Mouse (Mus musculus) Muller cell, postnatal 12 days (primary cell): ENCODE results near the gene Arhgap15.
A peak's percentile ranks its signal among the peaks of the same experiment; 100 is the strongest.

Source experiments
- DNase-seq: peaks from one replicate; pipeline ENCODE4 v3.0.0-alpha.2; 2015; ENCODE audit errors: inconsistent ontology term

The Arhgap15 gene

GRCm38 (mm10) chr2:44184476-44184875 lies 435.9 kb downstream of the Arhgap15 start:
- no peak for DNase-seq

DNA sequence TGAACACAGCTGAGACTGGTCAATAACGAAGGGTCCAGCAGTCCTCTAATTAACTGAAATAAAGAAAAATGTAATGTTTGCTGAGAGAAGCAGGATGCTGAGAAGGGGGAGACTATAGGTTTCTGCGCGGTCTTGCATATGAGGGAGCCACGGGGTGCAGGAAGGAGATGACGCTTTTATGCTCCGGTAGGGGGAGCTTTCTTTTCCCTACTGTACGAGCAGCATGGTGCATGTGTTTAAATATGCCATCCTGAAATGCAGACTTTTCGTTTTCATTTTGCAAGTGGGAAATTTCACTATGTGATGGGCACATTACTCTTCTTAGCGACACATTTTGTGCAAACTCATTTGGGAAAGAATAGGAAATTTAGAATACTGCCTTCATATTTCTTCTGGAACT lies 442.1 kb downstream of the Arhgap15 start:
- DNase-seq, result no peak

GRCm38 (mm10) chr2:44192058-44192457 lies 443.4 kb downstream of the Arhgap15 start:
- DNase-seq, result no peak

DNA sequence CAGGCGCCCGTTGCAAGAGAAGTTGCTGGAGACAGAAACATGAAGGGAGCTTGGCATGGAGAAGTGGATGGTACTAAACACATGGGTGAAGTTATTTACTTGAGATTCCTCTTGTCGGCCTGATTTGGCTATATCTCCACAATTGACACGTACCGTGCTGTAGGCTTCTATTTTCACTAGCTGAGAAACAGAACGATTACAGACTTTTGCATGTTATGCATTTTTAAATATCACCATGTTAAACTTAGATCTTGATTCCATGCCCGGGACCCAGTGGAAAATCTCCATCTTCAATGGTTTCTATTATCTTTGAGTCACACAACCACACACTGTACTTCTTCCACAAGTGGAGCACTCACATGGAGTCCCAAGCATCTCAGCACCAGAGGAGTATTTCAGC lies 466.9 kb downstream of the Arhgap15 start:
- no peak for DNase-seq

- no peak for DNase-seq
Observed at GRCm38 (mm10) chr2:44217811-44218210, 469.2 kb downstream of the Arhgap15 start.

DNA sequence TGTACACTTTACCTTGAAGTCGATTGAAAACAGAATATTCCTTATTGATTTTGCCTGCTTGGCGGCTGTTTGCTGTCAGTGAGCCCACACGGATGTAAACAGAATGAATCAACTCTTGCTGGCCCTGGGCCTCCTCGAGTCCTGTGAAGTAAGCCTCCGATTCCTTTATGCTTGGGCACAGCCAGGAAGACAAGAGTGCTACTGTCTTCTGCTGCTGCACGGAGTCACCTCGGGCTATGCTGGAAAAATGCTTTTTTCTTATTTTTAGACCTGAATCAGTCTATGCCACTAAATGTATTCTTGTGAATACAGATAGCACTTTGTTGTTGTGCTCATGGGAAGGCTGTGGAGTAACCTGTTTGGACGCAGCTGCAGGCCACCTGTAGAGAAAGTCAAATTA lies 469.7 kb downstream of the Arhgap15 start:
- peak; percentile 36 for DNase-seq

DNA sequence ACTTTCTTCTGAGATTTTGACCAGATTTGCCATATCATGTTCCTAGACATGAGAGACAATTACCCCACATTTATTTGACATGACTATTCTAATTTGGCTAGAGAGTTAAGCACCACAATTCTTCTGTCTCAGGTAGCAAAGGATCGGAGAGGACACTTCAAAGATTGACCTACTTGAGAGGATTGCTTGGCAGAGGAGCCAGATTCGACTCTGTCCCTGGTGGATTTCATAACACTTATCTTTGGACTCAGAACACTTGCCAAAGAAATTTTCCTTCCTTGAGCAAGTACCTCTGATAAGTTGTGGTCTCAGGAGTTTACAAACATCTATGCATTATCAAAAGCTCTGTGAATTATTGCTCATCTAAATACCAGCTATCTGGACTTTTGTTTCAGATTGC lies 473.1 kb downstream of the Arhgap15 start:
- DNase-seq, result no peak

- DNase-seq, result peak; percentile 72
Observed at GRCm38 (mm10) chr2:44222176-44222753, 473.6 kb downstream of the Arhgap15 start.

DNA sequence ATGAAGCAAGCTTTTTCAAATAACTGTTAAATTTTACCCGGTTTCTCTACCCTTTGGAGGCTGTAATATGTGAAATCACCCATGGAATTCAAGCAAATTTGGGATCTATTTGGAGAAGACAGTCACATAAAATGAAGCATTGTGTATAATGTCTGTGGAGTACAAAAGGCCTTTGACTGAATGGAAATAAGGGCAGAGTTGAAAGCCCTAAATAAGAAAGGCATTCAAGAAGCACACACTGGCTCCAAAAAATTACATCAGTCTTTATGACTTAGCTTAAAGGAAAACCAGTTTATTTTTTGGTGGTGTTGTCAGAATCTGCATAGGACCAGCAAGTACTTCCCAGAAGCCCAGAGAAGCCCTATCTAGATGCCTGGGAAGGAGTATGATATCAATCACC lies 486.2 kb downstream of the Arhgap15 start:
- DNase-seq, result peak; percentile 29

DNA sequence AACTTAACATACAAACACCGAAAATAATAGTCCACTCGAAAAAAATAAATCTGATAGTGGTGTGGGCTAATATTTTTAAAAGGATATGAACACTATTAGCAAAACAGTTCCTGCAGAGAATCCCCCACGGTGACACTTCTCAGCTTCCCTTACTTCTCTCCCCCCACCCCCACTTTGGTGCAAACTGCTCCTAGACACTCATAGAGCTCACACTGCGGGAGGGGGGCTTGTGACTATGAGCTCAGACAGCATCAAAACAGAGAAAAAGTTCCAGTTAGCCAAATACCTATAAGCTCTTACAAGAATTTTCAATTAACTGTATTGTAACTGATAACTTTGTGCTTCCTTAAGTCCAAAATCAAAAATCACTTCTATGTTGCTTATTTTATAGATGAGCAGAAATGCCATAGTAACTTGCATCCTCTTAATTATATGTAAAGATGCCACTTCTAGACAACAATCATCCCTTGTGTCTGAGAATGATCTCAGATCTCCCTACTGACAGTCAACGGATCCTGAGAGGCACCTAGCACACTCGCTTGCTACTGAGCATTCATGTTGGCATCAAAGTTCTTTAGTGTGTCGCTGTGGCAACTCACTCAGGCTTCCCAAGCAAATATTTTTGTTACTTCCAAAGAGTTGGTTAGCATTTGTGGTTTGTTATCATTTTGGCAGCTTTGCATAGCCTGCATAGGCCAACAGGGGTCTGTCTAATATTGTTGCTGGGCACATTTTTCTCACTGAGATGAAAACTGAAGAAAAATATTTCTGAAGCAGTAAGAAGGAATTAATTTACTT lies 493.2 kb downstream of the Arhgap15 start:
- no peak for DNase-seq

DNA sequence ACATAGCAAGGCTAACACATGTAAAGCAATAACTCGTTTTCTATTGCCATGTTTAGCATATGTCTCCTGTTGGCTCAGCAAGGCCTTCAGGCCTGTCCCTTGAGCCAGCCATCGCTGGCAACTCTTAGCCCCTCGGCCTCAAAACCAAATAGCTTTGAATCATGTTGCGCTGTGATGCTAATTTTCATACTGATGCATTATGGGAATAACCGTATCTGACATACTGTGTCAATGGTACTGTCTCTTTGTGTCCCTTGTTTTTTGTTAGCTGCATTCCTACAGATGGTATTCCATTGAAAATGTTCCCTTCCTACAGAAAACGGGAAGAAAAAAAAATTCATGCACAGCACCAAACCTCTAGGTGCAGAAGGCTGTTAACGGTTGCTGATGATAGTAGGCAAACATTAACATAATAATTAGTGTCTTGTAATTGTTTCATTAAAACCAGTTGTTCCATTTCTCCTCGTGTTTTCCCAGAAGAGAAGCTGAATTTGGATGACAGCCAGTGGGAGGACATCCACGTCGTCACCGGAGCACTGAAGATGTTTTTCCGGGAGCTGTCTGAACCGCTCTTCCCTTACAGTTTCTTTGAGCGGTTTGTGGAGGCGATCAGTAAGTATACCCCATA lies 494.1 kb downstream of the Arhgap15 start:
- DNase-seq, result no peak

DNA sequence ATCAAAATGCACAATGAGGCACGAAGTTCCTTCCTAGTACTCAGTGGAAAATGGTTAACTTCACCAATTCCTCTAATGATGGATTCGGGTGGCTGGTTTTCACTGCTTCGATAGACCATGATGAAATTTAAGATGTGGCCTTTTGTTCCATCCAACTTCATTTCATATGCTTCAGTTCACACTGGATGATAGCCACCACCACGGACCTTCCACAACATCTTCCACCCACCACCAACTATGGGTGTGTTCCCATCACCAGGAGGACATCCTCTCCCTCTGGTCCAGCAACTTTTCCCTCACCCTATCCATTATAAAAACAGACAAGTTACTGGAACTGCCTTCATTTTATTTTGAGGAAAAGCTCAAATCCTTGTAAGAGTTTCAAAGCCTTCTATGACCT lies 506.7 kb downstream of the Arhgap15 start:
- peak; percentile 27 for DNase-seq

DNA sequence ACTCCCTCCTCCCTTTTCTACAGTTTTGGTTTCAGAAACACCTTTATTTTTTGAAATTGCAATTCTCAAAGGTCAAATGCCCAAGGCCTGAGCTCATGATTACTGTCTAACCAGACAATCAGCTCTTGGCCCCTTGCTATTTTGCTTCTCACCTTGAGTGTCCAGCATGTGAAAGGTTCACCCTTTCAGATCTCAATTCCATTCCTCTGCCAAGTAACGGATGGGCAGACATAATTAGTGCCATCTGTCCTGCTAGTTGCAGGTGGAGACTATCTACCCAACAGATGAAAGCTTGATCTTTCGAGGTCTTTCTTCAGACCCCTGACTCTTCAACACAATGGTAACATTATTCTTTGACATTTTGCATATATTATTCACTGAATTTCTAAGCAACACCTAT lies 509.3 kb downstream of the Arhgap15 start:
- no peak for DNase-seq

DNA sequence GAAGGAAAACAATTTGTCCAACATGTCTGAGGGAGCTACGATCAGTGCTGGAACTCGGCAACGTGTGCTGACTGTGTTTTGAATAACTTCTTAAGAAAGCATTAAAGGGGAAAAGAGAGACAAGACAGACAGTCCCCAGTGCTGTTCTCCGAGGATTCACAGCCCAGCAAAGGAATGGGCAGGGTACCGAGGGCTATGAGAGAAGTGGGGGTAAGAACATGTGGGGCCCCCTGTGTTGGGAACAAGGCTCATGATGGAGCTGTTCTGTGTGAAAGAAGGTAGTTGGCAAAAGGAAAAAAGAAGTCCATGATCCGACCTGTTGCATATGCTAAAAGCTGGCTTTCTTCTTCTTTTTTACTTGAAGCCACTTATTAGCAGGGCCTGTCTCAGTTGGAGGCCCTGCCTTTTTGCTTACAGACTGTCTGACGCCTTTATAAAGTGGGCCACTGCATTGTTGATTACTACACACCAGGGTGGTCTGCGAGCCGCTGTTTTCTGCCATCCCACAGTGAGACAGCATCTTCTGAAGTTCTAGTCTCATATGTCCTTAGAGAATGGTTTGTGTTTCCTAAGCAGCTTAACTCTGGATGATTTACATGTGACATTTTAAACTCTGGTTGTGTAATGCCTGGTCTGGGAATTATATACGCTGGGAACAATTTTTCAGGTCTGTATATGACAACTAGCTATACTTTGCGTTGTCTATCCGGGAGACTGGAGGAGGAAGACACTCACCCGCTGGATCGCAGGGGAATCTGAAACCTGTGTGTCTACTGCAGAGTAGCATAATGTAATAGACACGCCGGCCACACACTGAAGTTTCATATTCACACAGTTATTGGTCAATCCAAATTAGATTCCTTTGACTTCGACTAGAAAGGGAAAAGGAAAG lies 523.1 kb downstream of the Arhgap15 start:
- no peak for DNase-seq

GRCm38 (mm10) chr2:44272606-44273005 lies 524.0 kb downstream of the Arhgap15 start:
- DNase-seq, result peak; percentile 3

DNA sequence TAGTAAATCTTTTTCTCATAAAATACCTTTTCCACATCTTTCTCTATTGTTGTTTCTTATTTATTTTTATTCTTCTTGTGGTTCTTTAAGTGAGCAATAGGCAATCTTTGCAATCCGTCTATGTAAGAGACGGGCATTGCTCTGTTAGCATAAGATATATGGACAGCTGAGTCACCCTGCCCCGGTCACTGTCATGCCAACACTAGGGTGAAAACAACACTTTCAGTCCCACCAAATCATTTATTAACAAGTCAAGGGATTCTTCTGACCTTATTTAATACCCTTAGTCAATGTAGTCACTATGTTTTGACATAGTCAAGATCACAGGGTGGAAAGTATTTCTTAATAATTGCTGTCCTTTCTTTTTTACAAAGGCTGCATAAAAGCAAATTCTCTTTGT lies 525.8 kb downstream of the Arhgap15 start:
- DNase-seq, result no peak

DNA sequence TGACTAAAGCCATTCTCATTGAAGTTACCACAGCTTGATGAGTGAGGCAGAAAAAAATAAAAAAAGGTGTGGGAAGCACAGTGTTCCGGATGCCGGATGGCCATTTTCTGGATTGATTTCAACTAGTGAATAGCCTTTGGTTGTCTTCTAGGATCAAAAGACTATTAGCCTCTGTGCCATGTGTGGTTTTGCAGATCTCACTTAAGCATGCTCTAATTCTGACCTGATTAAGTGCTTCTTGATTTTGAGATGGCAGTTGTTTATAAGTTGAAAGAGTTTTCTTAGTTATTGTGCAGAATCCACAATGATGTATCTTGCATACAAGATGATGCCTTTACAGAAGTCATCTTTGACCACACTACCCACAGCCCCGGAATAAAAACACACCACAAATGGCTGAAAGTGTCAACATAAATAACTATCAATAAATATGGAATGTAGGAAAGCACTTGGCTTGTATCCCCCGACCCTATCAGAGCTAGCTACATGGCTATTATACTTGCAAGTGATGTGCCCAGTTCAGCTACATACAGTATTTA lies 537.6 kb downstream of the Arhgap15 start:
- DNase-seq, result no peak

DNA sequence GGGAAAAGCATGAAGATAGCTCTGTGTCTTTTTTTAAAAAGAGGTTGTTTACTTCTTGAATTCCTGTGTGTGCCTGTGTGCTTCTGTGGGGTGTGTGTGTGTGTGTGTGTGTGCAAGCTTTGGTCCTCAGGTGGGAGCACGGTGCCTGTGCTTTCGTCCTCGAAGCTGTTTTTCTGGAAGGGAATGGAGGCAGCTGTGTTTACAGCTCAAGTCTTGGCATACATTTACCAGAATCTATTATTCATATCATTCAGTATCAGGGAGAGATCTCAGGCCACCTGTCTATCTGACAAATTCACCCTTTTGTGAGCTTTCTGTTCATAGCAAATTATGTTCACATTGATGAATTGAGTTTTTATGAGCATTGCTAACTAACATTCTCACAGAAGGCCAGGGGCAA lies 550.5 kb downstream of the Arhgap15 start:
- DNase-seq, result no peak

DNA sequence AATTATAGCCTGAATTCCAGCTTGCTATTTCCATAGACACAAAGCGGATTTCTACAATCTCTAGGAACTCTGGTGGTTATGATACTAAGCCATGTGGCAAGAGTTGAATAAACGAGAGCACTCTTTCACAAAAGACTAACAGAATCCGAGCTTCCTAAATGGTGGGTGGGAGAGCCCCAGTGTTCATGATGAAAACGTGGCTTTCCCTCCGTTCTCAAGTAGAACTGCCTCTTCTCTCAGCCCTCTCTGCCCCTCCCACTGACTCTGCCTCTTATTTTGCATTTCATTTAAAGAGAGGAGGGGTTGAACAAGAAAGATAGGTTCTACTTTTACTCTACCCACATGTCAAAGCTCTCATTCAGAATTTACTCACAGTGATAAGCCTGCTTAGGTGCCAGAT lies 551.3 kb downstream of the Arhgap15 start:
- DNase-seq, result no peak

DNA sequence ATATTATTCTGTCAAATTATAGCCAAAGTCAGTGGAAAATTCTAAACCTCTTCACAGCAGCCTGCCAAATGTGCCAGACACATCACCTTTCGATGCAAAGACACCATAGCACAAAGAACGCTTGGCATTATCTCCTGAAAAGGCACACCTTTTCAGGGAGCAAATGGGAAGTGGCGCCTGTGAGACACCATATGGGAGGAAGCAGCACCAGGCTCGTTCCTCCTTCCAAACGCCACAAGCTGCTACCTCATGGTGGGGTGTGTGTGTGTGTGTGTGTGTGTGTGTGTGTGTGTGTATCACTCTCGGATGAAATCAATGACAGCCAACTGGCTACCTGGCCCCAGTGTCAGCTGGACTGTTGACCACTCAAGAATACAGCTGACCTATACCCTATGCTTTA lies 551.8 kb downstream of the Arhgap15 start:
- no peak for DNase-seq

GRCm38 (mm10) chr2:44304261-44304970 lies 555.8 kb downstream of the Arhgap15 start:
- DNase-seq, result peak; percentile 22
